Mouse (Mus musculus): Measurements from ENCODE around the gene Ttc28.

Gene Ttc28

DNA sequence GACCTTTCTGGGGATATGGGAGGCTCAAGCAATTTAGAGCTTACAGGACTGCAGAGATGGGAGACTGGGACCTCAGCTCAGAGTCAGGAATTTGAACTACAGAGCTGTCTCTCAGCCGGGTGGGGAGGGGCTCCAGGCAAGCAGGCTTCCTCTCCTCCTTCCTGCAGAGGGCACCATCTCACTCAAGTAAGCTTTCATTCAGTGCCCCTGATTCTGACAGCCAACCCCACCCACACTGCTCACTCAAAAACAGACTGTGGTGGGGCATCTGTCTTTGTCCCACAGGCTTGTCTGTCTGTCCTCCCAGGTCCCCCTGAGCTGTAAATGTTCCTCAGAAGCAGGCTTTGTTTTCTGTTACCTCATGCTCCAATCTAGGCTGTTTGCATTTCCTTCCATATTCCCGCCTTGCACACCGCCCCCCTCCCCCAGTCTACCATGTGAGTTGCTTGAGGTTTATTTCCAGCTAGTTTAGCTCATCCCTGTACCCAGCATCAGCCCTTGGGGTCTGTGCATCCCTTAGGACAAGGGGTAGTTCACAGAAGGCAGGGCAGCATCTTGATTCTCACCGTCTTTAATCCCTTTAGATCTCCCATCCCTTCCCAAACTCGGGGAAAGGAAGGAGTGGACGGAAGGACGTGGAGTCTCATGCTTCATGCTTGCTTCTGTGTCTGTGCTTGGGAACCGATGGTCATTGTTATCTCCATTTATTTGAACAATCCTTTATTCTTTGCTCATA, 328.5 kb downstream of the Ttc28 start:
- DNase-seq (ENCODE audit: low spot score in 2 of 2), result peak in 1 of 2 experiments; percentile 16

- peak in 1 of 2 experiments; percentile 24 for DNase-seq (ENCODE audit: low spot score in 2 of 2)
Measured at GRCm38 (mm10) chr5:111208660-111208969, 329.0 kb downstream of the Ttc28 start.

- no peak for DNase-seq (ENCODE audit: low spot score in 2 of 2)
Measured at GRCm38 (mm10) chr5:111213935-111214450, 334.4 kb downstream of the Ttc28 start.

- no peak for DNase-seq (ENCODE audit: low spot score in 2 of 2)
Measured at GRCm38 (mm10) chr5:111214890-111215289, 335.3 kb downstream of the Ttc28 start.

- no peak for DNase-seq (ENCODE audit: low spot score in 2 of 2)
Measured at GRCm38 (mm10) chr5:111215722-111216121, 336.1 kb downstream of the Ttc28 start.

- no peak for DNase-seq (ENCODE audit: low spot score in 2 of 2)
Measured at GRCm38 (mm10) chr5:111216166-111216565, 336.6 kb downstream of the Ttc28 start.

DNA sequence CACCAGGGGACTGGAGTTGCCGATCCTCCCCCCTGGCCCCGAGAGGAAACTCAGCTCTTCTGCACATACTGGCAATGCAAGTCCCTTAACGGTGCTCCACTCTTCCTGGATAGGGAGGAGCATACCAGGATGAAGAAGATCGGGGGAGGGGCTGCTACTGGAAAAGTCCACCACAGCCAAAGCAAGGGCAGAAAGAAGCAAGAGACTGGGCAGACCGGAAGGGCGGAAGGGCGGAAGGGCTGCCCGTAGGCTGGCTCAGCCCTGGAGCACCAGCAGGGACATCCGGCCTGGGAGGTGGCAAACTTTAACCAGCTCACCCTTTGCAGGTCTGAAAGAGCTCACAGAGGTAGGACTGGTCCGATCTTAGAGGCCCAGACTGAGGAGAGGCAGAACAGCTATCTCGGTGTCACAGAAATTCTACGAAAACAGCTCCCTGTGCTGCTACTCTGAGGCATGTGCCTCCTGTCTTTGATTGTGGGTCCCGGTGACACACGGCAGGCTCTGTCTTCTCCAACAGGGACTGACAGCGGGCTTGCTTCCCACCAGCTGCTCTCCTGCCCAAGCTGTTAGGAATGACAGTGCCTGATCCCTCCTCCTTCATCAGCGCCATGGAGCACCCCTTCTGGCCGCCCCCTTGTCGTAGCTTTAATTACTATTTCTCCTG, 338.0 kb downstream of the Ttc28 start:
- DNase-seq (ENCODE audit: low spot score in 2 of 2), result no peak

- DNase-seq (ENCODE audit: low spot score in 2 of 2), result no peak
Measured at GRCm38 (mm10) chr5:111218111-111218891, 338.7 kb downstream of the Ttc28 start.

GRCm38 (mm10) chr5:111218998-111219397, 339.4 kb downstream of the Ttc28 start:
- DNase-seq (ENCODE audit: low spot score in 2 of 2), result no peak

GRCm38 (mm10) chr5:111220679-111221380, 341.2 kb downstream of the Ttc28 start:
- no peak for DNase-seq (ENCODE audit: low spot score in 2 of 2)

DNA sequence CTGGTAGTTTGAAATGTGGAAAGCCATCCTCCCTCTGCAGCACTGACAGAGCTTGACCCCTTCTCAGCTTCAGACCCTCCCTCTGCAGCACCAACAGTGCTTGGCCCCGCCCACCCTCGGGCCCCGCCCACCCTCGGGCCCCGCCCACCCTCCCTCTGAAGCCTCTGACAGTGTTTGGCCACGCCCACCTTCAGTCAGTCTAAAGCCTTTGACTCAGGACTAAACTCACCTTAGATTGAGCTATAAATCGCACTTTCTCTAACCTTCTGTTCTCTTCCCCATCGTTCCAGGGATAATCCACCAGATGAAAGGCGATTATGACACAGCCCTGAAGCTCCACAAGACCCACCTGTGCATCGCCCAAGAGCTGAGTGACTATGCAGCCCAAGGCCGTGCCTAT, 343.2 kb downstream of the Ttc28 start:
- no peak for DNase-seq (ENCODE audit: low spot score in 2 of 2)

GRCm38 (mm10) chr5:111225306-111225705, 345.7 kb downstream of the Ttc28 start:
- DNase-seq (ENCODE audit: low spot score in 2 of 2), result no peak

GRCm38 (mm10) chr5:111226486-111226885, 346.9 kb downstream of the Ttc28 start:
- DNase-seq (ENCODE audit: low spot score in 2 of 2), result no peak

- no peak for DNase-seq (ENCODE audit: low spot score in 2 of 2)
Measured at GRCm38 (mm10) chr5:111227850-111228249, 348.2 kb downstream of the Ttc28 start.

DNA sequence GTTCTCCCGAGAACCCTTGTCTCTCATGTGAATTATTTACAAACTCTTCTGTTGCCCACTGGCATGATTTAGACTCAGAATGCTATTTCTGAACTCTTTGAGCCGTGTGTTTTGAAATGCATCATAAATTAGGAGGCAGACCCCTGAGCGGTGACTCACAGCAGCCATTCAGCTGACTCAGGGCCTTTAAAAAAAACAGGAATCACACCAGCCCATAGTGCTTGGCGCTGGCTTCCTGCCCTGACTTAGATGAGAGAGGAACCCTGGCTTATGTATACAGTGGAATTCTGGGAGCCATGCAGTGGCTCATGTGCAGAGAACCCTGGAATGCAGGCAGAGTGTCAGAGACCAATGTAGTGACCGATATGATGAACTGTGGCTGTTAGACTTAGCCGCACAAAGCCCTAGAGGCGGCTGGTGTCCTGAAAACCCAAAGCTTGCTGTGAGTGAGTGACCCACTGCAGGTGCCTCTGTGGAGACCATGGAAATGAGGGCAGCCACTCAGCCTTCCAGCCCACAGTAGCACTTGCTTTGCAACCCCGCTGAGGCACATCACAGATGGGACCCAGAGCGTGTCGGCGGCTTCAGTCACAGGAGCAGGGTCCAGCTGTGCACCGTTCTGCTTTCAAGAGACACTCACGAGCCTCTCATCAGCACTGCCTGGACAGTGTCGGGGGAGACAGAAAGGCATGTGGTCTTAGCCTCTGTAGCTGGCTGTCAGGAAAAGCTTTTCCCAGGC, 348.9 kb downstream of the Ttc28 start:
- no peak for DNase-seq (ENCODE audit: low spot score in 2 of 2)

DNA sequence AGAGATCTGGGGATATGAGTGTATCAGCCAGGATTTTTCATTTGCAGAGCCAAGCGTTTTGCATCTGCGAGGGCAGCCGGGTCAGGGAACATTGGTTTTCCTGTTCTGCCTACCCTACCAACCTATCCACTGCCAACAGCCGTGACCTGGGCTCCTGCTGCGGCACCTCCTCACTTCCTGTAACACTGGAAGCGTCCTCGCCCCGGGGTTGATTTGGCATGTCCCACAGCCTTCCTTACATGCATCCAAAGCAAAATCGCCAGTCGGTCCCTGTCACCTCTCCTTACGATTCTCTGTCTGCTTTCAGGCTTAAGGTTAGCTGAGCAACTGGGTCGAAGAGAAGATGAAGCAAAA, 349.4 kb downstream of the Ttc28 start:
- no peak for DNase-seq (ENCODE audit: low spot score in 2 of 2)

DNA sequence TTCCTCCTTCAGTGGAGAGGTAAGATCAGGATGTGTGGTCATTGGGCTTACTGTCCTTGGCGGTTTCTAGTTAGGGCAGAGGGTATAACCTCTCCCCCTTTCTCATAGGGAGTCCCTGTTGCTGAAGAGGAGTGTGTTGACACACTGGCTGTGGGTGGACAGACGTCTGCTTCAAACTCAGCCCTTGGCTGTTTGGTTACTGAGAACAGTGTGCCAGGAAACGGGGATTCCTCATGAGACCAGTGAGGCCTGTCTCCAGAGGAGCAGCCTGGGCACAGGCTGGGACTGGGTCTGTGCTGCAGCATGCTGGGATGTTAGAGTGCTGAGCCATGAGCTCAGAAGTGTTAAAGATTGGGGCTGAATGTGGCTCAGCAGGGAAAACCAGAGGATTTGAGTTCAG, 350.1 kb downstream of the Ttc28 start:
- no peak for DNase-seq (ENCODE audit: low spot score in 2 of 2)

DNA sequence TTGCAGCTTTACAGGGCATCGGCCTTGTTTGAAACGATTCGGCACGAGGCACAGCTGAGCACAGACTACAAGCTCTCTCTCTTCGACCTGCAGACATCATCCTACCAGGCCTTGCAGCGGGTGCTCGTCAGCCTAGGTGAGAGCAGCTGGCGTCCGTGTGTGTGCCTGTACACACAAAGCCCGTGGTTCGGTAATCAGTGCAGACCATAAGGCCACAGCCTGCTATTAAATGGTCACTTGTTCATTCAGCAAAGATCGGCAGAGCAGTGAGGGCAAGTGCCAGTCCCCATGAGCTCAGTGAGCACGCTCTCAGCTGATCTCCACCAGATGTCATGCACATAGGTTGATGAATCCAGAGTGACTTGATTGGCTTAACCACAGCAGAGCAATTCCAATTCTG, 351.4 kb downstream of the Ttc28 start:
- no peak for DNase-seq (ENCODE audit: low spot score in 2 of 2)

DNA sequence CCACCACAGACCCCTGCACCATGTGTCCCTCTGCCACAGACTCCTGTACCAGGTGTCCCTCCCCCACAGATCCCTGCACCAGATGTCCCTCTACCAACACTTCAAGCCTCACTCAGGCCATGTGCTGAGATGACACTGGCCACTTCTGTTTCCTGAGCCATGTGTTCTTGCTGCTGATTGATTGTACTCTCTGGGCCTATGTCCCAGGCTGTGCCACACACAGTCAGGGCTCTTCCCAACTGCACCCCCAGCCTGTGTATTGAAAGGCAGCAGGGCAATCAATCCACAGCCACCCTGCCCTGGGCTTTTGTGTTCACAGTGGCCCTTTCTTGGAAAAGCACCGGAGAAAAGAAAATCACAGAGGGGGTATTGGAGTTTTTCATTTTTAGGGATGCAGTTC, 352.2 kb downstream of the Ttc28 start:
- no peak for DNase-seq (ENCODE audit: low spot score in 2 of 2)

- no peak for DNase-seq (ENCODE audit: low spot score in 2 of 2)
Measured at GRCm38 (mm10) chr5:111233022-111233709, 353.6 kb downstream of the Ttc28 start.

DNA sequence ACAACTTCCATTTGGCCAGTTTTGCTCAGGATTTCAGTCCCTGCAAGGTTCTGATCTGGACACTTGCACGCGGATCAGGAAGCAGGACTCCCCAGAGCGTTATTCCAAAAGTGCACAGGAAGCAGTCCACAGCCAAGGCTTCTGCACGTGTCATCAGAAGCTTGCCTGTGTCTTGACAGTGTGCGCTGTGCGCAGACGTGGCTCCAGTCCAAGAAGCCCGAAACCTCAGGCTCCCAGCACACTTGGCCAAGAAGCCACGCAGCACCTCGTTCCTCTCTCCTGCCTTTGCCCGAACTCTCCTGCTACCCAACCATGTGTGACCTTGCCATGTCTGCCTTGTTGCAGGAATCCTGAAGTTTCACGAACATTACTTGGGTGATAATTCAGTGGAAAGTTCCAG, 355.5 kb downstream of the Ttc28 start:
- DNase-seq (ENCODE audit: low spot score in 2 of 2), result no peak
